Mouse (Mus musculus): ENCODE measurements at regions not wholly inside any gene's neighbourhood (a gene's known extent, or its start where the extent isn't known, plus 50 kb on each side); places are given as distances from the start of the nearest gene placed in this dataset.

GRCm38 (mm10) chr11:19701198-19701597 is 223.0 kb upstream of the Spred2 start:
- DNase-seq = peak; percentile 50

- peak; percentile 79 for DNase-seq
Measured at GRCm38 (mm10) chr11:19708821-19709220, 215.4 kb upstream of the Spred2 start.

- DNase-seq = no peak
Measured at GRCm38 (mm10) chr11:19709337-19709736, 214.8 kb upstream of the Spred2 start.

GRCm38 (mm10) chr11:19713091-19713490 is 211.1 kb upstream of the Spred2 start:
- no peak for DNase-seq

GRCm38 (mm10) chr11:19713597-19713996 is 210.6 kb upstream of the Spred2 start:
- peak; percentile 73 for DNase-seq

- DNase-seq = no peak
Measured at GRCm38 (mm10) chr11:19714211-19714610, 210.0 kb upstream of the Spred2 start.

GRCm38 (mm10) chr11:19714888-19715595 is 209.1 kb upstream of the Spred2 start:
- DNase-seq = peak; percentile 49

GRCm38 (mm10) chr11:19718165-19718564 is 206.0 kb upstream of the Spred2 start:
- DNase-seq = peak; percentile 51

- peak; percentile 61 for DNase-seq
Measured at GRCm38 (mm10) chr11:19729031-19729430, 195.1 kb upstream of the Spred2 start.

- peak; percentile 74 for DNase-seq
Measured at GRCm38 (mm10) chr11:19730747-19731146, 193.4 kb upstream of the Spred2 start.

GRCm38 (mm10) chr11:19736076-19736475 is 188.1 kb upstream of the Spred2 start:
- no peak for DNase-seq

GRCm38 (mm10) chr11:19736926-19737325 is 187.2 kb upstream of the Spred2 start:
- DNase-seq = peak; percentile 74

- DNase-seq = peak; percentile 84
Measured at GRCm38 (mm10) chr11:19737331-19737730, 186.8 kb upstream of the Spred2 start.

- DNase-seq = peak; percentile 74
Measured at GRCm38 (mm10) chr11:19737807-19738206, 186.4 kb upstream of the Spred2 start.

GRCm38 (mm10) chr11:19739527-19740151 is 184.5 kb upstream of the Spred2 start:
- peak; percentile 48 for DNase-seq

GRCm38 (mm10) chr11:19740562-19740961 is 183.6 kb upstream of the Spred2 start:
- DNase-seq = peak; percentile 57

- DNase-seq = peak; percentile 66
Measured at GRCm38 (mm10) chr11:19747097-19747972, 176.8 kb upstream of the Spred2 start.

GRCm38 (mm10) chr11:19747973-19748559 is 176.1 kb upstream of the Spred2 start:
- DNase-seq = peak; percentile 24

- peak; percentile 27 for DNase-seq
Measured at GRCm38 (mm10) chr11:19758892-19759291, 165.3 kb upstream of the Spred2 start.

GRCm38 (mm10) chr11:19760861-19761693 is 163.1 kb upstream of the Spred2 start:
- peak; percentile 90 for DNase-seq

GRCm38 (mm10) chr11:19761694-19761976 is 162.5 kb upstream of the Spred2 start:
- peak; percentile 83 for DNase-seq

GRCm38 (mm10) chr11:19767316-19767715 is 156.9 kb upstream of the Spred2 start:
- peak; percentile 58 for DNase-seq

Data from heart, adult 11 months (tissue).